Mouse (Mus musculus) forebrain, embryonic 14.5 days (tissue): Measurements from ENCODE around the gene Rab3d. TPM values are rescaled to one million over a fixed set of nuclear protein-coding genes. Genes with fewer than 3 reads are reported as not detected.

Source experiments
- ATAC-seq: fragments of 200-750 bp; cut with Nextera tagmentation; 2 replicates; pipeline ENCODE4 v1.8.0; 2017; ENCODE audit warnings: mild to moderate bottlenecking, moderate library complexity
- DNase-seq: peaks from one replicate; pipeline ENCODE4 v3.0.0-alpha.2; 2015; ENCODE audit warnings: low spot score
- H3K27ac ChIP-seq: fragments of 300-500 bp; sonication (generic); 2 replicates; pipeline ENCODE4 v1.5.1; 2014; ENCODE audit warnings: low read depth, mild to moderate bottlenecking, control low read depth, low read length, moderate library complexity
- H3K27me3 ChIP-seq: fragments of 300-500 bp; sonication (generic); replicated peaks from 2 replicates; pipeline ENCODE4 v1.6.1; 2014; ENCODE audit warnings: low read length, control low read depth, mixed read lengths; ENCODE audit not compliant: control insufficient read depth, insufficient read depth
- H3K36me3 ChIP-seq: fragments of 300-500 bp; sonication (generic); 2 replicates; pipeline ENCODE4 v1.6.1; 2014; ENCODE audit warnings: low read length, control low read depth; ENCODE audit not compliant: control insufficient read depth, insufficient read depth
- H3K4me1 ChIP-seq: fragments of 300-500 bp; sonication (generic); 2 replicates; pipeline ENCODE4 v1.6.1; 2014; ENCODE audit warnings: antibody characterized with exemption, low read length, control low read depth; ENCODE audit not compliant: control insufficient read depth, insufficient read depth
- H3K4me2 ChIP-seq: fragments of 300-500 bp; sonication (generic); 2 replicates; pipeline ENCODE4 v1.6.1; 2014; ENCODE audit warnings: mild to moderate bottlenecking, control low read depth, low read length
- H3K4me3 ChIP-seq: fragments of 300-500 bp; sonication (generic); 2 replicates; pipeline ENCODE4 v1.5.1; 2014; ENCODE audit warnings: low read depth, low read length, control low read depth
- H3K9ac ChIP-seq: fragments of 300-500 bp; sonication (generic); 2 replicates; pipeline ENCODE4 v1.6.1; 2014; ENCODE audit warnings: mild to moderate bottlenecking, low read length, control low read depth, moderate library complexity
- H3K9me3 ChIP-seq: fragments of 300-500 bp; sonication (generic); replicated peaks from 2 replicates; pipeline ENCODE4 v1.6.1; 2016; ENCODE audit warnings: low read length, control low read depth, mixed read lengths; ENCODE audit not compliant: control insufficient read depth
- WGBS: fragments of 180-500 bp; shearing (Covaris S2); extraction: QIAGEN DNeasy Blood & Tissue Kit; methylation state at CpG from one replicate; pipeline ENCODE4 v1.1.7; 2014; 5-methylcytosine and 5-hydroxymethylcytosine counted together
- polyA plus RNA-seq: library from polyadenylated mRNA; unstranded; fragments of >200 nt; fragmentation: Nextera tagmentation; extraction: Ambion mirVana; gene quantifications from 2 replicates; pipeline ENCODE4 v1.2.1, GENCODE M21; 2014

Rab3d gene
- polyA plus RNA-seq, 1 experiment from 2014 or later, result 24.6 TPM

DNA sequence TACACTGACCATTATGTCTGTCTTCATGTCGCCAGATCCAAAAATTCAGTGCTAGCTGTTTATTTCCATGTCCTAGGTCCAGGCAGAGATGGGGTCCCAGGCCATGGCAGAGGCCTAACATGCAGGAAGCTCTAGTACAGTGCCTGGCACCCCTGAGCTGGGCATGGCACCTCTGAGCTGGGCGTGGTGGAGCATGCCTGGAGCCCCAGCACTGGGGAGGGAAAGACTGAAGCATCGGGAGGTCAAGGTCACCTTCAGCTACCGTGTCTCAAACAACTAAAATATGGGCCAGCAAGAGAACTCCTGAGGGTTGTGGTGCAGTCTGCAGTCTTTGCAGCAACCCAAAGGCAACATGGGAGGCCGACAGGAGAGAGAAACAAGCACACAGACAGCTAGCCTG lies 40.4 kb upstream of the Rab3d start:
- H3K4me3 ChIP-seq, result no peak overlapping the region
- peaks cover 18% of the 10 kb centered on the region for H3K4me1 ChIP-seq
- ATAC-seq (no peak), DNase-seq (no peak)
- H3K27ac ChIP-seq, result no peak overlapping the region
- no peak overlapping the region for H3K9ac ChIP-seq
- H3K36me3 ChIP-seq, result no peaks in the 10 kb centered on the region; the same call in 1 of the 2 replicates
- peaks cover 42% of the 10 kb centered on the region for H3K27me3 ChIP-seq
- H3K9me3 ChIP-seq, result no peaks in the 10 kb centered on the region
- H3K4me2 ChIP-seq, result no peak overlapping the region
- 85% methylated on average over 5 of the region's 5 CpGs for whole genome bisulfite sequencing

- DNase-seq, result peak; percentile 99
- Histone ChIP-seq H3K27me3 (peaks cover 16% of the 10 kb centered on the region), H3K4me2 (peak within 1 kb of the TSS; percentile 71), H3K9ac (peak within 1 kb of the TSS; percentile 78), H3K9me3 (no peaks in the 10 kb centered on the region), H3K36me3 (no peaks in the 10 kb centered on the region; the same call in 1 of the 2 replicates), H3K27ac (peak within 1 kb of the TSS; percentile 93), H3K4me1 (peaks cover 8% of the 10 kb centered on the region), H3K4me3 (peak within 1 kb of the TSS; percentile 63)
- peak; percentile 98 for ATAC-seq
- under 1% methylated on average over 52 of the region's 54 CpGs for WGBS
Observed at GRCm38 (mm10) chr9:21955570-21956281, 37.7 kb upstream of the Rab3d start, which contains the start of gene Swsap1. Gene Swsap1, plus strand, starts transcription at chr9:21955755.

GRCm38 (mm10) chr9:21955225-21955569 lies 37.2 kb upstream of the Rab3d start:
- no peaks in the 10 kb centered on the region; the same call in 1 of the 2 replicates for H3K36me3 ChIP-seq
- peak overlapping the region; percentile 50; the same call in 1 of the 2 replicates for H3K9ac ChIP-seq
- H3K27ac ChIP-seq, result peak overlapping the region; percentile 93; the same call in 1 of the 2 replicates
- H3K4me2 ChIP-seq, result peak overlapping the region; percentile 59
- WGBS, result 2% methylated on average over 18 of the region's 18 CpGs
- H3K4me3 ChIP-seq, result peak overlapping the region; percentile 63
- DNase-seq, result no peak
- peaks cover 8% of the 10 kb centered on the region for H3K4me1 ChIP-seq
- H3K9me3 ChIP-seq, result no peaks in the 10 kb centered on the region
- H3K27me3 ChIP-seq, result peaks cover 11% of the 10 kb centered on the region
- peak; percentile 61 for ATAC-seq

- Histone ChIP-seq H3K4me1 (peaks cover 8% of the 10 kb centered on the region), H3K9me3 (no peaks in the 10 kb centered on the region), H3K36me3 (no peaks in the 10 kb centered on the region; the same call in 1 of the 2 replicates), H3K27me3 (peaks cover 5% of the 10 kb centered on the region), H3K4me2 (peak overlapping the region; percentile 59; the same call in 1 of the 2 replicates), H3K27ac (no peak overlapping the region), H3K4me3 (0 out of 2 replicates have a peak overlapping the region, but pooled peaks have one; percentile 63), H3K9ac (no peak overlapping the region)
- 83% methylated on average over 3 of the region's 3 CpGs for WGBS
- DNase-seq (no peak), ATAC-seq (no peak)
Observed at GRCm38 (mm10) chr9:21954635-21955034, 36.6 kb upstream of the Rab3d start.

GRCm38 (mm10) chr9:21953600-21953999 lies 35.6 kb upstream of the Rab3d start:
- Histone ChIP-seq H3K27ac (peak overlapping the region; percentile 74), H3K4me3 (no peak overlapping the region), H3K4me1 (peaks cover 8% of the 10 kb centered on the region), H3K9ac (no peak overlapping the region), H3K36me3 (no peaks in the 10 kb centered on the region; the same call in 1 of the 2 replicates), H3K4me2 (peak overlapping the region; percentile 26), H3K27me3 (no peaks in the 10 kb centered on the region), H3K9me3 (no peaks in the 10 kb centered on the region)
- DNase-seq (peak; percentile 88), ATAC-seq (no peak)
- 6% methylated on average over 3 of the region's 3 CpGs for WGBS

DNA sequence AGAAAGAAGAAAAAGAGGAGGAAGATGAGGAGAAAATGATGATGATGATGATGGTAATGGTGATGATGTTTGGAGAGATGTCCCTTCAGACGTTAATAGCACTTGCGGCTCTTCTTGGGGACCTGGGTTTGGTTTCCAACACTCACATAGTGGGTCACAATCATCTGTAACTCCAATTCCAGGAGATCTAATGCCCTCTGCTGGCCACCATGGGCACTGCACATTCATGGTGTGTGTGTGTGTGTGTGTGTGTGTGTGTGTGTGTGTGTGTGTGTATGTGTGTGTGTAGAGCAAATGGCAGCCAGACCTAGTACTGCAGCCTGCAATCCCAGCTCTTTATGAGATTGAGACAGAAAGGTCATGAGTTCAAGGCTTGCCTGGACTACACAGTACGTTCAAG lies 34.0 kb upstream of the Rab3d start:
- Histone ChIP-seq H3K27ac (no peak overlapping the region), H3K36me3 (peaks cover 5% of the 10 kb centered on the region; the same call in 1 of the 2 replicates), H3K4me2 (no peak overlapping the region), H3K9me3 (no peaks in the 10 kb centered on the region), H3K9ac (no peak overlapping the region), H3K4me3 (no peak overlapping the region), H3K27me3 (no peaks in the 10 kb centered on the region), H3K4me1 (peaks cover 8% of the 10 kb centered on the region)
- DNase-seq, result no peak
- 83% methylated on average over 3 of the region's 3 CpGs for WGBS
- no peak for ATAC-seq

DNA sequence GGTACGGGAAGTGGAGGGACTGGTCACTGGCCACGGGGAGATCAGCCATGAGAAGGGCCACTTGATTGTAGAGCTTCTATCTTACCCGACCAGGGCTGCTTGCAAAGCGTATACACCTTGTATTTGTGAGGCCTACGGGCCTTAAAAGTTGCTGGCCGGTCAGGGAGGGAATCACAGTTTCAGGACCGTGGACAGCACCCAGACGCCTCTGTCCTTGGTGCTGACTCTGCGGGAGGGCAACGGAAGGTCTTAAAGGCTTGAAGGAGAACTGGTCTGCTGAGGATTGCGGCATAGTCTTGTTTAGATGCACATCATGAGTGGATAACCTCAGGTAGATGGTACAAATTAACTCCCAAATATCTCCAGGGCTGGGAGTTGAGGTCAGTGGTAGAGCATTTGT lies 32.3 kb upstream of the Rab3d start:
- WGBS, result 17% methylated on average over 11 of the region's 11 CpGs
- Histone ChIP-seq H3K4me3 (no peak overlapping the region), H3K4me2 (no peak overlapping the region), H3K36me3 (peaks cover 10% of the 10 kb centered on the region; the same call in 1 of the 2 replicates), H3K9me3 (no peaks in the 10 kb centered on the region), H3K9ac (no peak overlapping the region), H3K4me1 (0 out of 2 replicates have a peak, but pooled peaks cover 2% of the 10 kb centered on the region), H3K27ac (no peak overlapping the region), H3K27me3 (no peaks in the 10 kb centered on the region)
- ATAC-seq (no peak), DNase-seq (no peak)

DNA sequence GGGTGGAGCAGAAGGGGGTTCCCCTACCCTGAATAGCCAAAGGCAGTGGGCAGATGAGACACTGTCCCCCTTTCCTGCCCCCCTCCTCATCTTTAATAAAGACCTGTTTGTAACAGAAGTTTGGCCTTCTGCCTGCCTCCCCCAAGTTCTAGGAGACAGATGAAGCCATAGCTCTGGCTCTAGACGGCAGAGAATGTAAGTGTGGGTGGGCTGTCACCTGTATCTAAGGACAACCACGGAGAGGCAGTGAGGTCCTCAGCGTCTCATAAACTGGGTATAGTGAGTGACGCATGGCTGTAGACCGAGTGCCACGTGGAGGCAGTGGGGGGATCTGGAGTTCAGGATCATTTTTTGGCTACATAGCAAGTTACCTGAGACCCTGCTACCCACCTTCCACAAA lies 30.8 kb upstream of the Rab3d start:
- H3K4me2 ChIP-seq, result no peak overlapping the region
- peaks cover 10% of the 10 kb centered on the region; the same call in 1 of the 2 replicates for H3K36me3 ChIP-seq
- no peaks in the 10 kb centered on the region for H3K9me3 ChIP-seq
- no peak overlapping the region for H3K9ac ChIP-seq
- no peak overlapping the region for H3K4me3 ChIP-seq
- 71% methylated on average over 6 of the region's 6 CpGs for WGBS
- DNase-seq (no peak), ATAC-seq (no peak)
- no peak overlapping the region for H3K27ac ChIP-seq
- H3K27me3 ChIP-seq, result no peaks in the 10 kb centered on the region
- 0 out of 2 replicates have a peak, but pooled peaks cover 2% of the 10 kb centered on the region for H3K4me1 ChIP-seq

- 0 out of 2 replicates have a peak, but pooled peaks cover under 1% of the 10 kb centered on the region for H3K4me1 ChIP-seq
- no peak for DNase-seq
- no peak overlapping the region for H3K9ac ChIP-seq
- H3K27me3 ChIP-seq, result no peaks in the 10 kb centered on the region
- H3K36me3 ChIP-seq, result peaks cover 10% of the 10 kb centered on the region; the same call in 1 of the 2 replicates
- no peaks in the 10 kb centered on the region for H3K9me3 ChIP-seq
- no peak overlapping the region for H3K4me3 ChIP-seq
- H3K27ac ChIP-seq, result no peak overlapping the region
- no peak overlapping the region for H3K4me2 ChIP-seq
- WGBS, result 54% methylated on average over 8 of the region's 8 CpGs
- ATAC-seq, result no peak
Observed at GRCm38 (mm10) chr9:21948146-21948545, 30.2 kb upstream of the Rab3d start.
